Mouse (Mus musculus) embryonic facial prominence, embryonic 10.5 days (tissue): ENCODE data around the gene Atxn2l. TPM values are rescaled to one million over a fixed set of nuclear protein-coding genes. Genes with fewer than 3 reads are reported as not detected.

Experiments used
- DNase-seq: peaks from one replicate; pipeline ENCODE4 v3.0.0-alpha.2; 2017; ENCODE audit warnings: low spot score
- H3K27ac ChIP-seq: fragments of 300-500 bp; sonication (generic); replicated peaks from 2 replicates; pipeline ENCODE4 v1.5.1; 2016; ENCODE audit warnings: mild to moderate bottlenecking
- H3K27me3 ChIP-seq: fragments of 300-500 bp; sonication (generic); replicated peaks from 2 replicates; pipeline ENCODE4 v1.6.1; 2016; ENCODE audit warnings: low read depth, mild to moderate bottlenecking; ENCODE audit not compliant: poor library complexity, severe bottlenecking
- H3K36me3 ChIP-seq: fragments of 300-500 bp; sonication (generic); replicated peaks from 2 replicates; pipeline ENCODE4 v1.6.1; 2016; ENCODE audit warnings: mild to moderate bottlenecking, moderate library complexity
- H3K4me1 ChIP-seq: fragments of 300-500 bp; sonication (generic); 2 replicates; pipeline ENCODE4 v1.6.1; 2016
- H3K4me3 ChIP-seq: fragments of 300-500 bp; sonication (generic); 2 replicates; pipeline ENCODE4 v1.5.1; 2016; ENCODE audit warnings: mild to moderate bottlenecking, moderate library complexity
- H3K9me3 ChIP-seq: fragments of 300-500 bp; sonication (generic); 2 replicates; pipeline ENCODE4 v1.6.1; 2016; ENCODE audit warnings: mild to moderate bottlenecking
- WGBS: fragments of 180-500 bp; shearing (Covaris S2); methylation state at CpG from one replicate; pipeline ENCODE4 v1.1.7; 2016; 5-methylcytosine and 5-hydroxymethylcytosine counted together
- polyA plus RNA-seq: library from polyadenylated mRNA; unstranded; fragments of >200 nt; fragmentation: Nextera tagmentation; extraction: Ambion mirVana; gene quantifications from 2 replicates; pipeline ENCODE4 v1.2.1, GENCODE M21; 2016

The Atxn2l gene
- polyA plus RNA-seq, 1 experiment from 2014 or later, result 50.4 TPM

DNA sequence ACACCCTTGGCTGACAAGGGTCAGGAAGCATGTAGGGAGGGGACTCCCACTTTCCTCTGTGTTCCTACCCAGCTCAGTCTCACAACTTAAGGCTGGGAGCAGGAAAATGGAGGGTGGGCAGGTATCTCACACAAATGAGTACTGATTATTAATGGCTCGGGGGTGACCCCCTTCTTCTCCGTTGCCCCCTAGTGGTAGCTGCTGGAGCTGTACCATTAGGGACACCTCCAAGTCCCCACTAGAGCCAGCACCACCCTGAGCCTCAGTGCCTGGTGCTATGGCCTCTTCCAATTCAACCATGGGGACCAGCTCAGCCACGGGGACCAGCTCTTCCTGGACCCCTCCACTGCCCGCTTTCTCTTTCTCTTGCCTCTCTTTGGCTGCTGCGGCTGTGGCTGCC lies 36.0 kb downstream of the Atxn2l start:
- Histone ChIP-seq H3K4me3 (no peak overlapping the region), H3K9me3 (no peaks in the 10 kb centered on the region), H3K27ac (no peak overlapping the region), H3K36me3 (peaks cover 68% of the 10 kb centered on the region), H3K27me3 (0 out of 2 replicates have a peak, but pooled peaks cover 7% of the 10 kb centered on the region), H3K4me1 (peaks cover 32% of the 10 kb centered on the region)
- peak; percentile 46 for DNase-seq
- 66% methylated on average over 5 of the region's 5 CpGs for WGBS

DNA sequence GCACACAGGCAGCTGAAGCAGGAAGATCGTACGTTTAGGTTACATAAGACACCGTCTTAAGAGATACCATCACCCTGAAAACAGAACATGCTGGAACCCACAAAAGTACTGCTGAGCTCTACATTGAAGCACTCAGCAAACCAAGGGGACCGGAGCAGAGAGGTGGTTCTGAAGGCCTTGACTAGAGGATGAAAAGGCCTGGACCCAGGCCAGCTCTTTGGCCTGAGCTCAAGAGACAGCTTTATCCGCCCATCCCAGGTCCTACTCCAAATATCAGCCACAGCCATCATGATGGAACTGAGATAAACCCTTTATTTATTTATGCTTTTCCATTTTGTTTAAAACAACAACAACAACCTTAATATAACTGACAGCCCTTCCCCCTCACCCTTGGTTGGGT lies 36.5 kb downstream of the Atxn2l start:
- WGBS, result 95% methylated on average over 5 of the region's 5 CpGs
- Histone ChIP-seq H3K4me1 (peaks cover 37% of the 10 kb centered on the region), H3K27ac (no peak overlapping the region)

DNA sequence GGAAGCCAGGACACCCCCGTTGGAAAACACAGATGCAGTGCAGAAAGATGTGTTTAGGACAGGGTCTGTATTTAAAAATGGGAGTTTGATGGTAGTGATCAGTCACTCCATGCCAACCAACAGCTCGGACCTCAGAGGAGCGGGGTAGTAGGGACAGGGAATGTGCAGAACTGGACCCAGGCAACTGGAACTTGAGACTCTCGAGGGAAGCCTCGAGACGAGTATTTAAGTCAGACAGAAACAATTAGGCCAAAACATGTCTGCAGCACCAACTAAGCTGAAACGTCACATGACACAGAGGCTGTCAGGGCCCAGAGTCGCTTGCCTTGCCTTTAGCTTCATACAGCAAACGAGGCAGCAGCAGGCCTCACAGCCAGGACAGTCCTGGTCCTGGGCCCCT lies 37.1 kb downstream of the Atxn2l start:
- H3K9me3 ChIP-seq, result no peaks in the 10 kb centered on the region
- 74% methylated on average over 9 of the region's 9 CpGs for WGBS
- peaks cover 43% of the 10 kb centered on the region for H3K4me1 ChIP-seq
- H3K27me3 ChIP-seq, result 0 out of 2 replicates have a peak, but pooled peaks cover 11% of the 10 kb centered on the region
- H3K4me3 ChIP-seq, result no peak overlapping the region
- H3K27ac ChIP-seq, result no peak overlapping the region
- peaks cover 56% of the 10 kb centered on the region for H3K36me3 ChIP-seq
- no peak for DNase-seq

More for the DNA sequence above, 36.5 kb downstream of the Atxn2l start:
- no peak for DNase-seq
- H3K27me3 ChIP-seq, result 0 out of 2 replicates have a peak, but pooled peaks cover 8% of the 10 kb centered on the region
- no peaks in the 10 kb centered on the region for H3K9me3 ChIP-seq
- H3K36me3 ChIP-seq, result peaks cover 62% of the 10 kb centered on the region
- no peak overlapping the region for H3K4me3 ChIP-seq

DNA sequence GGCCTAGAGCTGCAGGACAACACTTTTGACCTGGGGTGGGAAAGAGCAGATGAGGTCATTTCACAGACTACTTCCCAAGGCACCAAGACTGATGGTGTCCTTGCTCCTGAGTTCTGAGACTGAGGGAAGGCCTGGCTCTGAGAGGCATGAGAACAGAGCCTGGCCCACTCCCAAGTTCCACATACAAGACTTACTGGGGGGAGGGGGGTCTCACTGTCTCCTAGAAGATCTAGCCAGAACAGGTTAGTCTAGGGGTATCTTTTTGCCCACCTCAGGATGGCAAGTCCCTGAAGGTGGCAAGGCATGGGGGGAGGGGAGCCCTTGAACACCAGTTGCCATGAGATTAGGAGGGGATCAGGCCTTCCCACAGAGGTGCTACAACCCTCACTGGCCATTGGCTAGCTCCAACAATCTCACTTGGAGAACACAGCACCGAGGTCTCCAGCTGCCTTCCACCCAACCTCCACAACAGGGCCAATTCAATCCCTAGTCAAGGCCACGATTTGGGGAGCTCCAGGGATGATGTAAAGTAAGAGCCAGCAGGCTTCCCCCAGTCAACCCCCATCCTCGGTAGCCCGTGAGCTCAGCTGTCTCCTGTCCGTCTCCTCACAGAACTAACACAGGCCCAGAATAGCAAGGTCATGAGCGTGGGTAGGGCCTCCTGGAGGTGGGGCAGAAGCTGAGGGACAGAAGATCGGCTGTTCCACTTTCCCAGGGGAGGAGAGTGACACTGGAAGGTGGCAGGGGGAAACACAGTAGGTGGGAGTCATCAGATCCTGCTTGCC lies 37.8 kb downstream of the Atxn2l start:
- H3K4me3 ChIP-seq, result no peak overlapping the region
- no peaks in the 10 kb centered on the region for H3K9me3 ChIP-seq
- H3K4me1 ChIP-seq, result peaks cover 50% of the 10 kb centered on the region
- peak overlapping the region; percentile 27; the same call in 1 of the 2 replicates for H3K27ac ChIP-seq
- no peak for DNase-seq
- peaks cover 49% of the 10 kb centered on the region for H3K36me3 ChIP-seq
- H3K27me3 ChIP-seq, result 0 out of 2 replicates have a peak, but pooled peaks cover 11% of the 10 kb centered on the region
- WGBS, result 56% methylated on average over 7 of the region's 7 CpGs

DNA sequence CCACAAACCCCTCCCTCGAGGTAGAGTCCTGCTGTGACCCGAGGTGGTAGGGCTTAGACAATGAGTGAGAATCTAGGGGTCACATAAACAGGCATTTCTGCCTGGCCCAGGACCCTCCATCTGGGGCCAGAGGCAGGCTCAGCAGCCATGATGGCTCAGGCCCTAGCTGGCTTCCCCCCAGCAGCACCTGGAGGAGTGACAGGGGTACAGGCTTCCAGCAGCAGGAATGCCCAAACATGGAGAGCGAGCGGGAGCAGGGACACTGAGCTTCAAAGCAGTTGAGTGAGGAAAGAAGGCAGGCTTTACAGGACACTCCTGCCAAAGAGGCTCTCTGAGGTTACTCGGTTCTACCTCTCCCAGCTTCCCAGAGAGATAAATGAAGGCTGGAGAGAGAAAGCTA lies 38.4 kb downstream of the Atxn2l start:
- H3K27me3 ChIP-seq, result 0 out of 2 replicates have a peak, but pooled peaks cover 11% of the 10 kb centered on the region
- WGBS, result 40% methylated on average over 5 of the region's 5 CpGs
- H3K27ac ChIP-seq, result peak overlapping the region; percentile 5
- no peak for DNase-seq
- peaks cover 43% of the 10 kb centered on the region for H3K36me3 ChIP-seq
- no peaks in the 10 kb centered on the region for H3K9me3 ChIP-seq
- no peak overlapping the region for H3K4me3 ChIP-seq
- peaks cover 52% of the 10 kb centered on the region for H3K4me1 ChIP-seq

DNA sequence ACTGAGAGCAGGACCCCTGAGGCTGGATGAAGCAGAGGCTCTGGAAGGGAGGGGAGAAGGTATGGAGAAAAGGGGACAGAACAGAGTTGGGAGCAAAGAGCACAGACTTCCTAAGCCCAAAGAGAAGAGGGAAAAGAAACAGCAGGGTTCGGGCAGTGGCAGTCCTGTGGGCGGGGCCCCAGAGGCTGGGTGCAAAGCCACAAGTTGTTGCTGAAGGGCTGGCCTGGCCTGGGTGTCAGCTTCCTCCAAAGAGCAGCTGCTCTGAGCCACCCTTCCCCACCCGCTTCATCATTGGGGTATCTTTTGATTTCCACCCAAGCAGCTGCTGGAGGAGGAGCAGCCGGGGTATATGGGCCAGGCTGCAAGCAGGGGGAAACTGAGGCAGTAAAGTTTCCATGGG lies 39.1 kb downstream of the Atxn2l start:
- DNase-seq, result no peak
- peaks cover 53% of the 10 kb centered on the region for H3K4me1 ChIP-seq
- no peak overlapping the region for H3K4me3 ChIP-seq
- H3K27me3 ChIP-seq, result 0 out of 2 replicates have a peak, but pooled peaks cover 11% of the 10 kb centered on the region
- 55% methylated on average over 4 of the region's 4 CpGs for WGBS
- 0 out of 2 replicates have a peak overlapping the region, but pooled peaks have one; percentile 8 for H3K27ac ChIP-seq
- no peaks in the 10 kb centered on the region for H3K9me3 ChIP-seq
- peaks cover 36% of the 10 kb centered on the region for H3K36me3 ChIP-seq

DNA sequence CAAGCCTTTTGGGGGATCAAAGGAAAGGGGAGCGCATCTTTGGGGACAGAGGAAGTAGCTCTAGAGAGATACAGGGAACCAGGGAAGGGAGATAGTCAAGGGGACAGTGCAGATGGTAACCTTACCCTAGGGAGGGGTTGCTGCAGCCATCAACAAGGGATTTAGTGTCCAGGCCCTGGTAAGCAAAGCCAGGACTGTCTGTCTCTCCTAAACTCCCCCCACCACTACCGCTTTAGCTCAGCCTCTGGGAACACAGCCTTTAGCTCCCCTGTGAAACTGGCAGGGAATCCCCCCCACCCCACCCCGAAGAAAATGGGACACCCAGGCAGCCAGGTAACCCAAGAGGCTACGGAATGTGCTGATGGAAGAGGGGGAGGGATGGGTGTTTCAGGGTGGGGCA lies 39.7 kb downstream of the Atxn2l start:
- no peak overlapping the region for H3K4me3 ChIP-seq
- peak overlapping the region; percentile 8; the same call in 1 of the 2 replicates for H3K27ac ChIP-seq
- H3K36me3 ChIP-seq, result peaks cover 31% of the 10 kb centered on the region
- H3K27me3 ChIP-seq, result 0 out of 2 replicates have a peak, but pooled peaks cover 11% of the 10 kb centered on the region
- no peaks in the 10 kb centered on the region for H3K9me3 ChIP-seq
- DNase-seq, result no peak
- H3K4me1 ChIP-seq, result peaks cover 59% of the 10 kb centered on the region
- 47% methylated on average over 4 of the region's 4 CpGs for WGBS

DNA sequence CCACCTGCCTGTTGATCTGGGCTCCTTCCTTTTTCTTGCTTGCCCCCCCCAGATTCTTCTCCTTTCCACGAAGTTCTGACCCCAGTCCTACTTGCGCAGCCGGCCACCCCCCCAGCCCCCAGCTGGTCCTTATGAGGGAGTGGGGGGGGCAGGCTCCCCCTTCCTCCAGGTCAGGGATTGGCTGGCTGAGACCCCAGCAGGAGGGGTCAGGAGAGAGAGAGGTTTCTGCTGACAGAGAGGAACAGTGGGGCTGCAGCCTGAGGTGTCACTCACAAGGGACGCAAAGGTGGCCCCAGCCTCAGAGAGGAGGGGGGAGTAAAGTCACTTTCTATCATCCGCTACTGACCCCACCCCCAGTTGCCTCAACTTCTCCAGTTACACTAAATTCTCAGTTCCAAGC lies 40.2 kb downstream of the Atxn2l start, which contains the start of gene Atp2a1:
Gene Atp2a1 (minus strand): TSS at position 105 of the 400 bp plus-strand sequence.
- Histone ChIP-seq H3K4me3 (peak within 1 kb of the TSS; percentile 12; the same call in 1 of the 2 replicates), H3K27me3 (0 out of 2 replicates have a peak, but pooled peaks cover 11% of the 10 kb centered on the region), H3K36me3 (peaks cover 25% of the 10 kb centered on the region), H3K4me1 (peaks cover 60% of the 10 kb centered on the region), H3K9me3 (no peaks in the 10 kb centered on the region), H3K27ac (peak within 1 kb of the TSS; percentile 63)
- WGBS, result 45% methylated on average over 5 of the region's 5 CpGs
- no peak for DNase-seq

DNA sequence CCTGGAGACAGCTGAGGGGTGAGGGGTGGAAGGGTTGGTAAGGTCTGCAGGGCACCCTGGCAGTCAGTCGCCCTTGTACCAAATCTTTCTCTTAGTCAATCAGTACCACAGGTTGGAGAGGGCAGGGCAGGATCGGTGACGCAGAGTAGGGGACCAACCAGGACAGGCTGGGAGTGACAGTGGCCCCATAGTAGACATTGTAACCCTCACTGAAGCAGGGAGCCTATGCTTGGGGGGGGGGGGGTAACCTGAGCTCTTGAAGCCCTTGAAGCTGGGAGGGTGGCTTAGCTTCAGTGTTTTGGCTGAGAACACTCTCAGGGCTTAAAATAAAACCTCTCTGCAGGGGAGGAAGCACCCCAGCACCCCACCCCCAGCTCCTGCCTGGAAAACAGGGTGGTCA lies 41.6 kb downstream of the Atxn2l start:
- Histone ChIP-seq H3K27me3 (0 out of 2 replicates have a peak, but pooled peaks cover 11% of the 10 kb centered on the region), H3K9me3 (no peaks in the 10 kb centered on the region), H3K36me3 (peaks cover 11% of the 10 kb centered on the region), H3K4me1 (peaks cover 60% of the 10 kb centered on the region), H3K4me3 (no peak overlapping the region), H3K27ac (peak overlapping the region; percentile 37; the same call in 1 of the 2 replicates)
- 63% methylated on average over 3 of the region's 3 CpGs for WGBS
- no peak for DNase-seq

DNA sequence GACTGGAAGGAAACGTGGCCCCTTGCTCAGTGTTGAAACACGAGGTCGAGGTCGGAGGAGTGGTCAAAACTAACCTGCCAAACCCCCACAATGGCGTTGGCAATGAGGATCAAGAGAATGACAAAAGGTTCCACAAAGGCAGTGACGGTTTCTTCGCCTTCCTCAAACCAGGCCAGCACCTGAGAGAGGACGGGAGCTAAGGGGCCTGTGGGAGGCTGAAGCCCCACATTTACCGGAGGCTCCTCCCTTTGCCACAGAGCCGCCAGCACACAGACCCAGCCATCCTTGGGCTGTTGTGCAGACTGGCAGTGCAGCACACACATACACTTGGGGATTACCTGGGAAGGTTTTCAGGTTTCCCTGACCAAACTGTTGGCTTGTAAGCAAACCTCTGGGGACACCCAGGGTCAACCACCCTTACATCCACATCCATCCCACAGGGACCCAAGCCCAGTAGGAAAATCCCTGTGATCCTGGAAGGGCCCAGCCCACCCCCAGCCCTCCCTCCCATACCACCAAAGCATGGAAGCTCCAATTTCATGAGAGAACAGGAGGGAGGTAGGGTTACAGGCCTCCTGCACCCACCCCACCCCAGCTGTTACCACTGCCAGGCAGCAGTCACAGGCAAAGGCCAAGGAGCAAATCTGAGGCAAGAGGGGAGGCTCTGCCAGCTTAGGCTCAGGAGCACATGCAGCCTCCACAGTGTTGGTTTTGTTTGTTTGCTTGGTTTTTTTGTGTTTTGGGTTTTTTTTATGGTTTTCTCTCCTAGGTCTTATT lies 42.4 kb downstream of the Atxn2l start:
- peaks cover 60% of the 10 kb centered on the region for H3K4me1 ChIP-seq
- 0 out of 2 replicates have a peak, but pooled peaks cover 11% of the 10 kb centered on the region for H3K27me3 ChIP-seq
- WGBS, result 46% methylated on average over 10 of the region's 10 CpGs
- DNase-seq, result peak; percentile 25
- no peaks in the 10 kb centered on the region for H3K9me3 ChIP-seq
- H3K4me3 ChIP-seq, result 0 out of 2 replicates have a peak overlapping the region, but pooled peaks have one; percentile 14
- H3K27ac ChIP-seq, result peak overlapping the region; percentile 40
- H3K36me3 ChIP-seq, result peaks cover 3% of the 10 kb centered on the region

DNA sequence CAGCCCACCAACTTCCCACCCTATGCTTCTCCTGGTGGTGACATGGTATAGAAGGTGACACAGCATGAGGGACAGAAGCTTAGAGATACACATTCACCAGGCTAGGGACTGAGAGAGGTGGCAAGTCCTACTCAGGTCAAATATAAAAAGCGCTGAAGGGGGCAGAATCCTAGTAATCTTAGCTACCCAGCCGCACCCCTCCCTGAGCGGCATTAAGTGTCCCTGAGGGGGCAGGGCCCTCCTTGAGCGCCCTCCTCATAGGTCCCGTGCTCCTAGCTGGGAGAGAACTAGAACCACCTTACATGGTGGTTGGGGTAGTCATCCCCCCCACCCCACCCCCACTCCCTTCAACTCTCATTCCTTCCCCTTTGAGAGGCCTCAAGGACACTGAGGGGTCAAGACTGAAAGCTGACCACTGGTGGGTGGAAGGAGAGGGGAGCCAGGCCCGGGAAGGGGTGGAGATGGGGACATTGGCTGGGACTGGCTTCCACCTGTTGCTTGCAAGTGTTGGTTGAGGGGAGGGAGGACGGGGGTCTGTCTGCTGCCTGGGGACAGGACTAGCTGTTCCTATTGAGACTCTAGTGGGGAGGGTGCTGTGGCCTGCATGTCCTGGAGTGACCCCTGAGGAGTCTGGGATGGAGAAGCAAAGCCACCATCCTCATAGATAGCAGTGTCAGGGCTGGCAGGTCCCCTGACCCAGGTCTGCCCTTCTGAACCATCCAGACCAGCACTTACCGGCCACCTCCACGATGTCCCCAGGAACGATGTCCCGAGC lies 44.2 kb downstream of the Atxn2l start:
- Histone ChIP-seq H3K27me3 (0 out of 2 replicates have a peak, but pooled peaks cover 11% of the 10 kb centered on the region), H3K9me3 (no peaks in the 10 kb centered on the region), H3K4me3 (no peak overlapping the region), H3K36me3 (no peaks in the 10 kb centered on the region), H3K4me1 (peaks cover 45% of the 10 kb centered on the region), H3K27ac (no peak overlapping the region)
- 82% methylated on average over 11 of the region's 11 CpGs for WGBS
- DNase-seq, result no peak

DNA sequence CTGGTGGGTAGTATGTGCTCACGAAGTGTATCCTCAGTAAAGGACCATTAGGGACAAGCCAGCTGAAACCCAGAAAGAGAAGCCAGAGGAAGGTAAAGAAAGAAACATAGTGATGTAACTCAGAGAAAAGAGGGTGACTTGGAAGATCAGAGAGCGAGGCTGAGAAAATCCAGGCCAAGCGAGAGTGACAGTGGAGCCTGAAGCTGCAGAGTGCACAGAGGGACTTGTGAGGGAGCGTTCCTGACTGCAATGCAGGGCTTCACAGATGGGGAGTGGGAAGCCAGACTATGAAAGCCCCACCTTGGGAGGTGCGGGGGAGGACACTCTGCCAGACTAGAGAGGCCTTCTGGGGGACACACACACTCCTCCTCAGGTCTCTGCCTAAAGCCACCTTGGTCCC lies 45.0 kb downstream of the Atxn2l start:
- no peaks in the 10 kb centered on the region for H3K9me3 ChIP-seq
- no peak overlapping the region for H3K27ac ChIP-seq
- H3K4me1 ChIP-seq, result peaks cover 37% of the 10 kb centered on the region
- no peak overlapping the region for H3K4me3 ChIP-seq
- WGBS, result 79% methylated on average over 5 of the region's 5 CpGs
- H3K36me3 ChIP-seq, result no peaks in the 10 kb centered on the region
- no peak for DNase-seq
- 0 out of 2 replicates have a peak, but pooled peaks cover 11% of the 10 kb centered on the region for H3K27me3 ChIP-seq
